Mouse (Mus musculus): ENCODE measurements around the gene Syndig1.

Syndig1 gene

DNA sequence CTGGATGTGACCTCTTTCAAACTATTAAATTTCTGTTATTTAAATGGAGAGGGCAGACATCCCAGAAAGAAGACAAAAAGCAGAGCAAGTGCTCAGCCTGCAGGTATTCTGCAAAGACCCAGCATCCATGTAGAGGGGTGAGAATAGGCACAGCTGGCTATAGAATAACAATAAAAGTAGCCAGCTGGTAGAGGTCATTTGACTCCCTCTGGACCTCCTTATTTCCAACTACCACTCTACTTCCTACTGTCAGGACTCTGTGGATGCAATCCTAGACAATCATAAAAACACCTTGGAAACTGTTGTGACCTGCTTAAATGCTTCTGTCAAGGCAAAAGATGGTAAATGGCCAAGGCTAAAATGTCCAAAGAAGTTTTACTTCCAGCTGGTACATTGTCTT, 153.5 kb downstream of the Syndig1 start:
- DNase-seq (ENCODE audit: low spot score in 2 of 2), result no peak

GRCm38 (mm10) chr2:149983107-149983506, 154.1 kb downstream of the Syndig1 start:
- no peak for DNase-seq (ENCODE audit: low spot score in 2 of 2)

DNA sequence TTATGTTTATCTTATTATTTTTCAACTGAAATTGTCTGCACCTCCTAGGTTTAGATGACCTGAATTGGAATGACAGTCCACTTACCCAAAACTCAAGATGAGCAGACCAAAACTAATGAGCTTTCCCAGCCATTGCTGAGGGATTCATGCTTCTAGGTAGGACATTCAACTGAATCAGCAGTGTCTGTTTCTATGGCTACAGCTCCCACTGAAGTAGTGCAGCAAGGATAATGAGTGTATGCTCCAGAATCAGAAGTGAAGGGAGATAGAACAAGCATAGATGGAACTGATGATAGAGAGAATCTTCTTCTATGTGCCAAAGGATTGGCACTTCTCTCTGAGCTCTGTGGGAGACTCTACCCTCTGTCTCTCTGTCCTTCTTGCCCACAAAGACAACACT, 158.6 kb downstream of the Syndig1 start:
- no peak for DNase-seq (ENCODE audit: low spot score in 2 of 2)

GRCm38 (mm10) chr2:149991506-149991905, 162.5 kb downstream of the Syndig1 start:
- DNase-seq (ENCODE audit: low spot score in 2 of 2), result no peak

GRCm38 (mm10) chr2:149992921-149993320, 163.9 kb downstream of the Syndig1 start:
- no peak for DNase-seq (ENCODE audit: low spot score in 2 of 2)

- DNase-seq (ENCODE audit: low spot score in 2 of 2), result no peak
Observed at GRCm38 (mm10) chr2:149996382-149996964, 167.5 kb downstream of the Syndig1 start.

GRCm38 (mm10) chr2:149997657-149998056, 168.6 kb downstream of the Syndig1 start:
- no peak for DNase-seq (ENCODE audit: low spot score in 2 of 2)

GRCm38 (mm10) chr2:149998373-149999108, 169.5 kb downstream of the Syndig1 start:
- no peak for DNase-seq (ENCODE audit: low spot score in 2 of 2)

- DNase-seq (ENCODE audit: low spot score in 2 of 2), result no peak
Observed at GRCm38 (mm10) chr2:150000564-150000963, 171.6 kb downstream of the Syndig1 start.

DNA sequence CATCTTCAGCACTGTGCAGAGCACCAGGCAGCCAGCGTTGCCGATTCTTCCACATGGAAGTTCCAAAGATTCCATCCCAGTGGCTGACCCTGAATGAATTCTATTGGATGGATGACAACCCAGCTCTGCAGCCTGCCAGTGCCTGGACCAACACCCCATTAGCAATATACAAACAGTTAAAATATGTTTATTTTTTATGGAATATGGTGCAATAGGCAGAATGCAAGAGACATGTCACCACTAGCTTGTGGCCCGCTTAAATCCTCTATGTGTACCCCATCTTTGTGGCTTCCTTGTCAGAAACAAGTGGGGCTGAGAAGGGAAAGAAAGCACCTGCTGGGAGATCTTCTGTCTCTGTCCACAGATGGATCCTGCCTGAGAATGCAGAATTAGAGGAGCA, 174.5 kb downstream of the Syndig1 start:
- no peak for DNase-seq (ENCODE audit: low spot score in 2 of 2)

GRCm38 (mm10) chr2:150012787-150013346, 183.9 kb downstream of the Syndig1 start:
- DNase-seq (ENCODE audit: low spot score in 2 of 2), result no peak

GRCm38 (mm10) chr2:150013785-150014184, 184.8 kb downstream of the Syndig1 start:
- no peak for DNase-seq (ENCODE audit: low spot score in 2 of 2)

DNA sequence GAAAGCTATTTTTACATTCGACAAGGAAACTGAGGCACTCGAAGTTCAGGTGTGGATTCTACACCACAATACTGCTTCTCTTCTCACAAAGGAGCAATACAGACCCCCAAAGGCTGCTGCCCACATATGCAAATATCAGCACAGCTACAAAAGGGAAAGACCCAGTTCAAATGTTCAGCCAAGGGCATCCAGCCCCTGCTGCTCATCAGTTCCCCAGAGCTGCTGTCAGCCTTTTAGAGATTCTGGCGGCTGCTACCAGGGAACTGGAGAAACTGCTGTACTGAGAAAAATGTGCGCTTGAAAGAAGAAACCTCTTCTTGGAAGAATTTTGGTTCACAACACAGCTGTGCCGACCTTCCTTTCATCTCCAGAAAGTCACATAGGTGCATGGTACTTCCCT, 187.3 kb downstream of the Syndig1 start:
- no peak for DNase-seq (ENCODE audit: low spot score in 2 of 2)

DNA sequence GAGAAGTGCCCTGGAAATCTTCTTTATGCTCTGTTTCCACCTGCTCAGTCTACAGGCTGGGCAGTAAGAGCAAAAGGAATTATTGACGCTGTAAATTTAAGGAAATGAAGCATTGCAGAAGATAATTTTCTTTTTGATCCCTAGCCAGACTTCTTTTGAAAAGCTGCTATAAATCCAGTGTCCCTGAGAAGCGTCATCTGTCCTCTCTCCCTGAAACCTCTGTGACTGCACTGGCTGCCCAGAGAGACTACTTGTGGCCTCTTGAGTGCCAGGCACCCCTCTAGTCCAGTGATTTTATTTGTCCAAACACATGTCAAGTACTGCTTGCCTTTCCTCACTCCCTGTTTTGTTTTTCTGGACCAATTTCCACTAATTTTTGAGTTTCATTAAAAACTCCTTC, 191.7 kb downstream of the Syndig1 start:
- no peak for DNase-seq (ENCODE audit: low spot score in 2 of 2)

GRCm38 (mm10) chr2:150023873-150024339, 194.9 kb downstream of the Syndig1 start:
- DNase-seq (ENCODE audit: low spot score in 2 of 2), result no peak

GRCm38 (mm10) chr2:150043531-150043930, 214.5 kb downstream of the Syndig1 start:
- DNase-seq (ENCODE audit: low spot score in 2 of 2), result no peak
